Mouse (Mus musculus) liver, postnatal 0 days (tissue): ENCODE measurements around the gene Fbxw4. TPM values are rescaled to one million over a fixed set of nuclear protein-coding genes. Genes with fewer than 3 reads are reported as not detected.

ENCODE experiments used
- ATAC-seq: fragments of 200-750 bp; cut with Nextera tagmentation; 2 replicates; pipeline ENCODE4 v1.8.0; 2017; ENCODE audit warnings: mild to moderate bottlenecking, moderate library complexity
- DNase-seq: peaks from one replicate; pipeline ENCODE4 v3.0.0-alpha.2; 2016
- H3K27ac ChIP-seq: fragments of 300-500 bp; sonication (generic); 2 replicates; pipeline ENCODE4 v1.5.1; 2014; ENCODE audit warnings: antibody characterized with exemption, moderate library complexity, mild to moderate bottlenecking, low read depth
- H3K27me3 ChIP-seq: fragments of 300-500 bp; sonication (generic); 2 replicates; pipeline ENCODE4 v1.6.1; 2014; ENCODE audit warnings: low read length, control low read depth, mixed read lengths; ENCODE audit not compliant: insufficient read depth
- H3K36me3 ChIP-seq: fragments of 300-500 bp; sonication (generic); replicated peaks from 2 replicates; pipeline ENCODE4 v1.6.1; 2014; ENCODE audit warnings: mild to moderate bottlenecking, control low read depth, low read length, moderate library complexity, mixed read lengths; ENCODE audit not compliant: insufficient read depth
- H3K4me1 ChIP-seq: fragments of 300-500 bp; sonication (generic); 2 replicates; pipeline ENCODE4 v1.6.1; 2014; ENCODE audit warnings: antibody characterized with exemption, mild to moderate bottlenecking, control low read depth; ENCODE audit not compliant: insufficient read depth
- H3K4me2 ChIP-seq: fragments of 300-500 bp; sonication (generic); 2 replicates; pipeline ENCODE4 v1.6.1; 2014; ENCODE audit warnings: low read depth, mild to moderate bottlenecking, low read length, moderate library complexity, mixed read lengths
- H3K4me3 ChIP-seq: fragments of 300-500 bp; sonication (generic); 2 replicates; pipeline ENCODE4 v1.5.1; 2014; ENCODE audit warnings: low read depth, low read length
- H3K9ac ChIP-seq: fragments of 300-500 bp; sonication (generic); replicated peaks from 2 replicates; pipeline ENCODE4 v1.6.1; 2014; ENCODE audit warnings: mild to moderate bottlenecking, moderate library complexity
- H3K9me3 ChIP-seq: fragments of 300-500 bp; sonication (generic); 2 replicates; pipeline ENCODE4 v1.6.1; 2016; ENCODE audit warnings: mild to moderate bottlenecking, control low read depth, low read length, mixed read lengths
- CTCF ChIP-seq: sonication (generic); IDR thresholded peaks from 2 replicates; pipeline ENCODE4 v1.5.1; 2016; ENCODE audit warnings: antibody characterized with exemption, low read depth
- EP300 ChIP-seq: IDR thresholded peaks from 2 replicates; pipeline ENCODE4 v1.6.1; 2016; ENCODE audit warnings: antibody characterized with exemption, low read depth, mild to moderate bottlenecking
- WGBS: fragments of 180-500 bp; shearing (Covaris S2); extraction: QIAGEN DNeasy Blood & Tissue Kit; methylation state at CpG from one replicate; pipeline ENCODE4 v1.1.7; 2014; ENCODE audit not compliant: insufficient replicate concordance; 5-methylcytosine and 5-hydroxymethylcytosine counted together
- polyA plus RNA-seq: library from polyadenylated mRNA; unstranded; fragments of >200 nt; fragmentation: Nextera tagmentation; extraction: Ambion mirVana; gene quantifications from 2 replicates; pipeline ENCODE4 v1.2.1, GENCODE M21; 2015

Fbxw4 gene
- polyA plus RNA-seq, 1 experiment from 2014 or later: 2.2 TPM

DNA sequence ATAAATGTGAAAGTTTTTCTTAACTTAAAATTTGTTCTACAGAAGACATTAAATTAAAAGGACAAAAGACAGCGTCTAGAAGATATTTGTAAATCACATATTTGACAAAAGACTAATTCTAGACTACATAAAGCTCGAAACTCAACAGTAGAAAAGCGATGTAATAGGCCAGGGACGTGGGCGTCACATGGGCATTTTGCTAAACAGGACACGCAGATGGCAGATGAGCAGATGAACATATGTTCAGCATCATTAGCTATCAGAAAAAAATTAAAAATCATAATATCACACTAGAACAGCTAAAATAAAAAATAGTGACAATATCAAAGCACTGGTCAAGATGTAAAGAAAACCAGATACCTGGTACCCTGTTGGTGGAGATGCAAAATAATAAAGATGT lies 70.4 kb downstream of the Fbxw4 start:
- Histone ChIP-seq H3K4me1 (no peaks in the 10 kb centered on the region; the same call in 1 of the 2 replicates), H3K27me3 (no peaks in the 10 kb centered on the region), H3K9ac (no peak overlapping the region), H3K4me2 (no peak overlapping the region), H3K36me3 (no peaks in the 10 kb centered on the region), H3K4me3 (no peak overlapping the region), H3K27ac (no peak overlapping the region), H3K9me3 (no peaks in the 10 kb centered on the region)
- WGBS: 91% methylated on average over 6 of the region's 6 CpGs
- ATAC-seq (no peak), DNase-seq (no peak)
- TF ChIP-seq EP300: no peak
- no peak for TF ChIP-seq CTCF

DNA sequence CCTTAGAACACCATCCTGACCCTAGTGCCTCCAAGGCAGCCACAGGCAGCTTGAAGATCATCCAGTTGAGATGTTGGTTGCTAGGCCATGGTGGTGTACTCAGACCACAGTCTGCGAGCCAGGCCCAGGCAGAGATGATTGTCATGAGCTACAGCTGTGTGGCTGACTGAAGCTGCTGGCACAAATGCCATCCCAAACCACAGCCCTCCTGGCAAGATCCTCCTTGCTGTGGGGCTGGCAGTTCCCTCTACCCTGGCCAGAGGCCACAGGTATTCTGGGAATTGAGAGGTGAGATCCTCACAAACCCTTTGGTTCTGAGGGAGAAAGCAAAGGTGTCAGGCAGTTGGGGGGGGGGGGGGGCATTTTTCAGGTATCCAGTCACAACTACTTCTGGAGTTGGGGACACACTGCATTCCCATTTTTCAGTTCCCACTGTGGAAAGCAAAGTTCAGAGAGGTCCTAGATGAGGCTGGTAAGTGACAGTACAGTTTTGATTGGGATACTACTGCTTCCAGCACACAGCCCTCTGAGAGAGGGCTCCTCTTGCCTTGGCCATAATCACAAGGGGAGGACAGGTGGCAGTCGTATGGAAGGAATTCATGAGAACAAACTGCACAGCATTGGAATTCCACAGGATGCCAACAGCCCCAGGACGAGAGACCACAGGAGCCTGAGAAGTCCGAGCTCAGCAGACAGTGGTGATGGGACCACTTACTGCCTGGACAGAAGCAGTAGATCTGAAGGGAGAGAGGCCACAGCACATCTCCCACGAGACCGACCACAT lies 72.4 kb downstream of the Fbxw4 start:
- Histone ChIP-seq H3K4me2 (no peak overlapping the region), H3K4me3 (no peak overlapping the region), H3K9me3 (no peaks in the 10 kb centered on the region), H3K27ac (no peak overlapping the region), H3K27me3 (no peaks in the 10 kb centered on the region), H3K9ac (no peak overlapping the region), H3K36me3 (no peaks in the 10 kb centered on the region), H3K4me1 (no peaks in the 10 kb centered on the region)
- DNase-seq (no peak), ATAC-seq (no peak)
- TF ChIP-seq EP300 (no peak), CTCF (no peak)
- WGBS: 85% methylated on average over 6 of the region's 6 CpGs

DNA sequence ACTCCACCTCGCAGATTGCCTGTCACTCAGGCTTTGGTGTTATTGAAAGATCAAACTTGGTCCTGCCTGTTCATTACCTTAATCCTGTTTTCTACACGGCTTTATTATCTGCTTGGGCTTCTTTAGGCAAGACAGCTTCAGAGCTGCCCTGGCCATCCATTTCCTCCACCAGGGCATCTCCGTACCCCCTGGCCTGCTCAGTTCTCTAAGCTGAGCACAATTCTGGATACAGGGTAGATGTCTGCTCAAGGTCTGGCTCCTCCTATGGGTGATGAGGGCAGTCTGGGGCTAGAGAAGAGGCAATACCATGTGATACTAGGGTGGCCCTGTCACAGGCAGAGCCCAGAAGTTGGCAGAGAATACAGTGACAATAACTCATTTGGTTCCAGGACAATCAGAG lies 73.3 kb downstream of the Fbxw4 start:
- Histone ChIP-seq H3K27ac (no peak overlapping the region), H3K27me3 (no peaks in the 10 kb centered on the region), H3K9me3 (no peaks in the 10 kb centered on the region), H3K9ac (no peak overlapping the region), H3K4me1 (no peaks in the 10 kb centered on the region), H3K36me3 (no peaks in the 10 kb centered on the region), H3K4me2 (no peak overlapping the region), H3K4me3 (no peak overlapping the region)
- ATAC-seq (no peak), DNase-seq (no peak)
- TF ChIP-seq CTCF (no peak), EP300 (no peak)
- WGBS: 81% methylated on average over 3 of the region's 3 CpGs

DNA sequence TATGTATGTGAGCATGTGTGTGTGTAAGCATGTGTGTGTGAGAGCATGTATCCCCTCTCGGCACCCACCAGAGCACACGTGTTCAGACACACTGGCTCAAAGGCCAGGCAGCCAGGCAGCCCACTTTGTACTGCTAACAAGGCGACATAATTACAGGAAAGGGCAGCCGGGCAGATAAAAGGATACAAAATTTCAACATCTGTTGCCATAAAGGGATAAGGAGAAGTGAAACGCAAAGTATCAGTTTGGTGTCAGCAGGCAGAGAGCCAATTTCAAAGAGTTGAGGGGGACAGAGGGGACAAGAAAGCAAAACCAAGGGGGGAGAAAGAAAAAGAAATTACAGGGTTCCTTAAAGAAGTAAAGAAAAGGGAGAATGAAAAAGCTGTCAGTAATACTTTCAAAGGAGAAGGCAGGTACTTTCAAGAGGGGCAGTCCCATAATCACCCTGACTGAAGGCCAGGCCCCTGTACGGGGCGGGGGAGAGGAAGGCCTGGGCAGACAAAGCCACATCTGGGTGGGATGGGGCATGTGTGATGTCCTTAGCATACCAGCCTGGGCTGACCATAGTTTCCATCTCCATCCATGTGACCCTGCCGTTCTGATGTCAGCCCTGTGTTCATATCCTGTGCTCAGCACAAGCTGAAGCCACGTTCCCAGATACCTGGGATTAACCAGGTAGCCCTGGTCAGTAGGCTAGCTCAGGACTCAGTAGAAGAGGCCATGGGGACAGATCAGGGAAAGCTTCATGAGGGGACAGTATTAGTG lies 75.1 kb downstream of the Fbxw4 start:
- no peak overlapping the region; the same call in 1 of the 2 replicates for H3K4me2 ChIP-seq
- DNase-seq (no peak), ATAC-seq (no peak)
- no peaks in the 10 kb centered on the region for H3K27me3 ChIP-seq
- TF ChIP-seq CTCF (no peak), EP300 (no peak)
- no peaks in the 10 kb centered on the region for H3K9me3 ChIP-seq
- no peaks in the 10 kb centered on the region for H3K36me3 ChIP-seq
- no peaks in the 10 kb centered on the region for H3K4me1 ChIP-seq
- no peak overlapping the region for H3K27ac ChIP-seq
- 48% methylated on average over 9 of the region's 9 CpGs for WGBS
- no peak overlapping the region for H3K9ac ChIP-seq
- no peak overlapping the region for H3K4me3 ChIP-seq

DNA sequence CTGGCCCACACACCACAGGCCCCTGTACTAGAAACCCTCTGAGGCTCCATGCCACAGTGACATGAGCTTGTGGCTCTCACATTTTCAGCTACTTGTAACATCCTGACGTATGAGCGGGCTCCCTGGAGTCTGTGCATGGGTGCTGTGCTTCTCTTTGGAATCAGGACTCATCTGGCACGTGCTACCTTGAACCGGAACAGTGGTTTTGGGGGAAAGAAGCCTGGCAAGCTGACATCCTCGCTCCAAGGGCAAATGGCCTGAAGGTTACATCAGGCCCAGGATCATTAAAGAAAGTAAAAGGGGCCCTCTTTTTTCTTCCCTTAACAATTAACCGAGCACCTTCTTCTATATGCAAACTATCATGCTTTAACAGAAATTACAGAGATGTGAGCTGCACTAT lies 77.0 kb downstream of the Fbxw4 start:
- Histone ChIP-seq H3K4me2 (no peak overlapping the region), H3K9me3 (no peaks in the 10 kb centered on the region), H3K4me1 (no peaks in the 10 kb centered on the region), H3K27me3 (no peaks in the 10 kb centered on the region), H3K9ac (no peak overlapping the region), H3K27ac (no peak overlapping the region), H3K4me3 (no peak overlapping the region), H3K36me3 (peaks cover 10% of the 10 kb centered on the region)
- ATAC-seq: no peak
- TF ChIP-seq CTCF (no peak), EP300 (no peak)
- no peak for DNase-seq
- 96% methylated on average over 6 of the region's 6 CpGs for WGBS

DNA sequence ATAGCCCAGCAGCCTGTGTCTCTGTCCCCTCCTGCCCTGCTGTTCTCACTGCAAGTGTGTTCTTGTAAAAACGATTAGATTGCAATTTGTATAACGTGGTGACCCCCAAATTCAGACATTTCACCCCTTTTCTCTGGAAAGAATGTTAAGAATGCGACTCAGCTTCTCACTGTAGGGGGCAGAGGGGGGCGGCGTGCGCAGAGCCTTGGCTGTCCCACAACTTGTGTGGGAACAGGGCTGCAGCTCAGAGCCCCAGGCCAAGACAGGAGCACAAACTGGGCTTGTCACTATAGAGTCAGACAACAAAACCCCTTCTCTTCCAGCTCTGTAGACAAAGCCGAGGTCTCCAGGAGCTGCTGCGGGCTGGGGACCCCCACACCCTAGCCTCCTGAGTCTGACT lies 78.0 kb downstream of the Fbxw4 start:
- WGBS: 68% methylated on average over 8 of the region's 8 CpGs
- no peaks in the 10 kb centered on the region for H3K9me3 ChIP-seq
- no peak for DNase-seq
- TF ChIP-seq CTCF: no peak
- no peak for TF ChIP-seq EP300
- peaks cover 13% of the 10 kb centered on the region for H3K36me3 ChIP-seq
- H3K27me3 ChIP-seq: no peaks in the 10 kb centered on the region
- no peak overlapping the region for H3K4me2 ChIP-seq
- peaks cover 1% of the 10 kb centered on the region; the same call in 1 of the 2 replicates for H3K4me1 ChIP-seq
- no peak for ATAC-seq
- H3K4me3 ChIP-seq: no peak overlapping the region
- no peak overlapping the region for H3K27ac ChIP-seq
- no peak overlapping the region for H3K9ac ChIP-seq
